Mouse (Mus musculus) granulocyte monocyte progenitor cell, adult 5-6 weeks (primary cell): ENCODE data around the gene Timp1. TPM values are rescaled to one million over a fixed set of nuclear protein-coding genes. Genes with fewer than 3 reads are reported as not detected.

Experiments used
- ATAC-seq: replicated peaks from 2 replicates; pipeline ENCODE4 v1.8.0; 2016; ENCODE audit warnings: mild to moderate bottlenecking, moderate TSS enrichment, inconsistent platforms; ENCODE audit not compliant: poor library complexity, severe bottlenecking
- total RNA-seq, 2 experiments: library from RNA; stranded (forward) in 1 of 2; stranded (reverse) in 1 of 2; fragments of 200-712, 200-1000 nt in 1 of 2; fragments of >200 nt in 1 of 2; fragmentation: Nextera tagmentation in 1 of 2; gene quantifications; 2 replicates each; pipeline ENCODE4 v1.2.3; 2014 to 2017

Gene Timp1
- total RNA-seq, 2 experiments from 2014 or later, result not detected

- no peak for ATAC-seq
Observed at GRCm38 (mm10) chrX:20921366-20921765, 51.4 kb downstream of the Timp1 start.

DNA sequence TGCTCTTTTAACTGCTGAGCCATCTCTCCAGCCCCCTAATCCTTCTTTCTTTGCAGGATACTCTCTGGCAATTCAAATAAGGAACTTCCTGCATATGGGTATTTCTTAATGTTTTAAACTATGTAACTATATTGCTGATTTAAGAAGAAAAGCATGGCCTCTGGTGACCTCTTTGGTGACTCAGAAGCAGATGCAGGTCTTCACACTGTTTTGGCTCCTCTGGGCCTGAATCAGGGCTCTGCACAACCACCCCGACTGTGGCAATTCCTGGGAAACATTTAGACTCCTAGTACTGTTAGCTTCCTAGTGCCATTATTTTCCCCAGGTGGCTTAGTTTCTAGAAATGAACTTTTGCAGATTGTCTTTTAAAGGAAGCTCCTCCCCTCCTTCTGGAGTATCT lies 53.5 kb downstream of the Timp1 start:
- ATAC-seq, result no peak

Other genes with a start within 250 kb of the Timp1 start
- 273 and 299 TPM in 2 replicates for gene Uba1, start 211.8 kb upstream of the Timp1 start, total RNA-seq (2014; fragmentation: Nextera tagmentation)
- 188 and 223 TPM in 2 replicates for gene Uba1, start 211.8 kb upstream of the Timp1 start, total RNA-seq (2017)
- 56.4 and 74.9 TPM in 2 replicates for gene Cdk16, start 182.2 kb upstream of the Timp1 start, total RNA-seq (2014; fragmentation: Nextera tagmentation)
- gene Cdk16, start 182.2 kb upstream of the Timp1 start, total RNA-seq (2017), result 18.8 and 27.8 TPM in 2 replicates
- gene Usp11, start 166.3 kb upstream of the Timp1 start, total RNA-seq (2014; fragmentation: Nextera tagmentation), result 32.9 and 42.7 TPM in 2 replicates
- 36.3 and 41.6 TPM in 2 replicates for gene Usp11, start 166.3 kb upstream of the Timp1 start, total RNA-seq (2017)
- gene Araf, start 72.4 kb upstream of the Timp1 start, total RNA-seq (2014; fragmentation: Nextera tagmentation), result 82.8 and 114 TPM in 2 replicates
- 40.8 and 43.3 TPM in 2 replicates for gene Araf, start 72.4 kb upstream of the Timp1 start, total RNA-seq (2017)
- not detected in 2 replicates for gene Syn1, start 50.8 kb downstream of the Timp1 start, total RNA-seq (2014; fragmentation: Nextera tagmentation)
- not detected in 2 replicates for gene Syn1, start 50.8 kb downstream of the Timp1 start, total RNA-seq (2017)
- 46.8 and 65.6 TPM in 2 replicates for gene Cfp, start 61.4 kb downstream of the Timp1 start, total RNA-seq (2014; fragmentation: Nextera tagmentation)
- gene Cfp, start 61.4 kb downstream of the Timp1 start, total RNA-seq (2017), result 30.8 and 33.2 TPM in 2 replicates
- 6.5 and 11.1 TPM in 2 replicates for gene Elk1, start 80.4 kb downstream of the Timp1 start, total RNA-seq (2014; fragmentation: Nextera tagmentation)
- 2.7 and 3.3 TPM in 2 replicates for gene Elk1, start 80.4 kb downstream of the Timp1 start, total RNA-seq (2017)
- 52.4 and 85.8 TPM in 2 replicates for gene Uxt, start 91.9 kb downstream of the Timp1 start, total RNA-seq (2014; fragmentation: Nextera tagmentation)
- 37.4 and 47.4 TPM in 2 replicates for gene Uxt, start 91.9 kb downstream of the Timp1 start, total RNA-seq (2017)
- 19.2 and 23.4 TPM in 2 replicates for gene Zfp182, start 192.2 kb downstream of the Timp1 start, total RNA-seq (2014; fragmentation: Nextera tagmentation)
- gene Zfp182, start 192.2 kb downstream of the Timp1 start, total RNA-seq (2017), result 11.0 and 15.4 TPM in 2 replicates
- gene Spaca5, start 198.2 kb downstream of the Timp1 start, total RNA-seq (2014; fragmentation: Nextera tagmentation), result not detected in 2 replicates
- gene Spaca5, start 198.2 kb downstream of the Timp1 start, total RNA-seq (2017), result not detected in 2 replicates
- gene Zfp300, start 219.4 kb downstream of the Timp1 start, total RNA-seq (2014; fragmentation: Nextera tagmentation), result not detected in 2 replicates
- gene Zfp300, start 219.4 kb downstream of the Timp1 start, total RNA-seq (2017), result 0.73 and 1.3 TPM in 2 replicates
- gene Ssxa1, start 245.7 kb downstream of the Timp1 start, total RNA-seq (2014; fragmentation: Nextera tagmentation), result not detected in 2 replicates
- not detected in 2 replicates for gene Ssxa1, start 245.7 kb downstream of the Timp1 start, total RNA-seq (2017)